Mouse (Mus musculus) splenic B cell, adult 2 months (primary cell): ENCODE results near the gene Kif16b.

Experiments
- DNase-seq: peaks from one replicate; pipeline ENCODE4 v3.0.0-alpha.2; 2011; ENCODE audit warnings: low read depth, low spot score
- H3K27me3 ChIP-seq: 2 replicates; pipeline ENCODE4 v1.6.1; 2012; ENCODE audit warnings: mild to moderate bottlenecking, low read length, moderate library complexity, mixed read lengths; ENCODE audit not compliant: control insufficient read depth, poor library complexity, insufficient read depth, severe bottlenecking
- H3K36me3 ChIP-seq: 2 replicates; pipeline ENCODE4 v1.6.1; 2012; ENCODE audit warnings: mild to moderate bottlenecking, low read length, moderate library complexity, mixed read lengths; ENCODE audit not compliant: control insufficient read depth, poor library complexity, insufficient read depth, severe bottlenecking

Gene Kif16b

GRCm38 (mm10) chr2:142689496-142689895 is 211.8 kb downstream of the Kif16b start:
- no peak for DNase-seq
- H3K36me3 ChIP-seq = no peaks in the 10 kb centered on the region
- no peaks in the 10 kb centered on the region for H3K27me3 ChIP-seq

DNA sequence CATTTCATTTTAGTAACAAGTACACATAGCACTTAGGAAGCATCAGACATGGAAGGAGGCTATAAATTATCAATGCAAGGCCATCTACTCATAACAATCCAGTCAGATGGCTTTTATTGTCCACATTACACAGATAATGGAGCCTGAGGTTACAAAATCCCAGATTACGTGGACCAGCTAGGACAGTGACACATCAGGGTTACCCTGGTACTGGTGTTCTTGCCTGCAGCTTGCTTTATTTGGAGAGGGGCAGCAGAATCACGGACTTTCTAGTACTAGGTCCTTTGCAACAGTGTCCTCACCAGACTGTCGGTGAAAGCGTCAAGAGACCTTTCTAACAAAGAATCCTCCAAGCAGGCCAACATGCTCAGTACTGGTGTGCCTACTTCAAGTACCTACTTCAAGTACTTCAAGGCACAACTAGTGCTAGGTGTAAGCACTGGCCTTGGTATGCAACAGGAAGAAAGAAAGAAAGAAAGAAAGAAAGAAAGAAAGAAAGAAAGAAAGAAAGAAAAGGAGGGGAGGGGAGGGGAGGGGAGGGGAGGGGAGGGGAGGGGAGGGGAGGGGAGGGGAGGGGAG is 213.3 kb downstream of the Kif16b start:
- no peak for DNase-seq
- H3K27me3 ChIP-seq = no peaks in the 10 kb centered on the region
- H3K36me3 ChIP-seq = no peaks in the 10 kb centered on the region

GRCm38 (mm10) chr2:142682965-142683709 is 218.2 kb downstream of the Kif16b start:
- no peaks in the 10 kb centered on the region for H3K36me3 ChIP-seq
- no peaks in the 10 kb centered on the region for H3K27me3 ChIP-seq
- no peak for DNase-seq

- no peak for DNase-seq
- no peaks in the 10 kb centered on the region for H3K27me3 ChIP-seq
- no peaks in the 10 kb centered on the region for H3K36me3 ChIP-seq
Observed at GRCm38 (mm10) chr2:142668426-142668825, 232.9 kb downstream of the Kif16b start.

GRCm38 (mm10) chr2:142651591-142651990 is 249.7 kb downstream of the Kif16b start:
- no peaks in the 10 kb centered on the region for H3K36me3 ChIP-seq
- H3K27me3 ChIP-seq = no peaks in the 10 kb centered on the region
- no peak for DNase-seq

GRCm38 (mm10) chr2:142648023-142648453 is 253.3 kb downstream of the Kif16b start:
- Histone ChIP-seq H3K27me3 (no peaks in the 10 kb centered on the region), H3K36me3 (no peaks in the 10 kb centered on the region)
- DNase-seq = no peak

GRCm38 (mm10) chr2:142646863-142647262 is 254.5 kb downstream of the Kif16b start:
- Histone ChIP-seq H3K36me3 (no peaks in the 10 kb centered on the region), H3K27me3 (no peaks in the 10 kb centered on the region)
- DNase-seq = no peak

DNA sequence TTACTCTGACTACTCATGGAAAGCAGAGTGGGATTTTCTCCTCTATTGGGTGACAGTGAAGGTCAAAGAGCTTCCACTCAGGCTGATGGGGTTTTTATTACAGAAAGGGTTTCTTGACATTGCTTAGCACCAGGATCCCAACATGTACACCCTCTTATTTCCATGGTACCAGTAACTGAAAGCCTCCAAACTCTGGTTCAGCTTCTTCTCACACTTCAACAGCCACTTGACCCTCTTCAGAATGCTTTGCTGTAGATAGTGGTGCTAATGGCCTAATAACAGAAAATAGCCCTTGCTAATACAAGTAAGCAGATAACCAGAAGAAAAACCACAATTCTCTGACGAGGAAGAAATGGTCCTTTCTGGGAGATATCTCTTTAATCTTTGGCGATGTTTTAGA is 259.6 kb downstream of the Kif16b start:
- no peak for DNase-seq
- Histone ChIP-seq H3K36me3 (no peaks in the 10 kb centered on the region), H3K27me3 (no peaks in the 10 kb centered on the region)

GRCm38 (mm10) chr2:142635606-142636304 is 265.6 kb downstream of the Kif16b start:
- Histone ChIP-seq H3K27me3 (no peaks in the 10 kb centered on the region), H3K36me3 (no peaks in the 10 kb centered on the region)
- DNase-seq = no peak

DNA sequence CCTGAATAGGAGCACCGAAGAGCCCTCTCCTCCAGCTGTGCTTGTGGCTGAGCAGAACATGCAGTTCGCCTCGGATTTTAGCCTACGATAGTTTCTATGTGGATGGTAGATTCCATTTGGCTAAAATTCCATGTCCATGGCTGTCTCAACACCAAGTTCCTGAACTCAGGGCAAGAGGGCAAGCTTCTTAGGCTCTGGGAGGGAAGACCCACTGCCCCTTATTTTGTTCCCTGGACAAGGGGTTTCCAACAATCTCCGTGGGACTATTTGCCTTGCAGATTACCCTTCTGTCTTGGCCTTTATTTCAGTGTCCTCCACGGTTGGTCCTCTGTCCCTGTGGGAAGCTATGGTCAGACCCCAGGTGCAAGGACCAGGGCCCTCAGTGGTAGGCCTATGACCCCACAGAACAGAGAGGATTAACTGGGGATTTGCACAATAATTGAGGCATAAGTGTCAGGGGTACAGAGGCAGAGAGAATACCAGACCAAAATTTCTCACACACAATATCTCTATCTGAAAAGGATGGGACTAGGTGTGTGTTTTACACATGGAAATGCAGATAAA is 267.3 kb downstream of the Kif16b start:
- DNase-seq = no peak
- no peaks in the 10 kb centered on the region for H3K27me3 ChIP-seq
- no peaks in the 10 kb centered on the region for H3K36me3 ChIP-seq

- Histone ChIP-seq H3K27me3 (no peaks in the 10 kb centered on the region), H3K36me3 (no peaks in the 10 kb centered on the region)
- DNase-seq = no peak
Observed at GRCm38 (mm10) chr2:142629523-142630312, 271.6 kb downstream of the Kif16b start.

DNA sequence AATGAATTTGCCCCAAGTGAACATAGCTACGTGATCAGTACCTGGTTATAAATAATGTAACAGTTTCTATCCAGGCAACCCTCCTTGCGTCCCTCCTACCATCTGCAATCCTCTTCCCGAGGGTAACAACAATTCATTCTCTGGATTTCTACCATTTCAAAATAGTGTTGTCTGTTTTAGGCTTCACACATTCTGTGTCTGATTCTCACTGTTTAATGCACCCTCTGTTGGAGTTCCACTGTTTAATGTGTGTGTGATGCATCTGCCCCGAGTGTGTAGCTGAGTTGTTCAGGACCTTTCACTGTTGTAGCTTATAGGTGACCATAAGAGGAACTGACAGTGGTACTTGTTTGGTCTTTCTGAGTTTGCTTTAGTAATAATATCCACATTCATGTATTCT is 275.6 kb downstream of the Kif16b start:
- H3K36me3 ChIP-seq = no peaks in the 10 kb centered on the region
- DNase-seq = no peak
- no peaks in the 10 kb centered on the region for H3K27me3 ChIP-seq

- DNase-seq = no peak
- H3K27me3 ChIP-seq = no peaks in the 10 kb centered on the region
- H3K36me3 ChIP-seq = no peaks in the 10 kb centered on the region
Observed at GRCm38 (mm10) chr2:142625101-142625500, 276.2 kb downstream of the Kif16b start.

GRCm38 (mm10) chr2:142624254-142624653 is 277.1 kb downstream of the Kif16b start:
- Histone ChIP-seq H3K27me3 (no peaks in the 10 kb centered on the region), H3K36me3 (no peaks in the 10 kb centered on the region)
- no peak for DNase-seq
